Mouse (Mus musculus): Measurements from ENCODE around the gene Pappa2.

DNA sequence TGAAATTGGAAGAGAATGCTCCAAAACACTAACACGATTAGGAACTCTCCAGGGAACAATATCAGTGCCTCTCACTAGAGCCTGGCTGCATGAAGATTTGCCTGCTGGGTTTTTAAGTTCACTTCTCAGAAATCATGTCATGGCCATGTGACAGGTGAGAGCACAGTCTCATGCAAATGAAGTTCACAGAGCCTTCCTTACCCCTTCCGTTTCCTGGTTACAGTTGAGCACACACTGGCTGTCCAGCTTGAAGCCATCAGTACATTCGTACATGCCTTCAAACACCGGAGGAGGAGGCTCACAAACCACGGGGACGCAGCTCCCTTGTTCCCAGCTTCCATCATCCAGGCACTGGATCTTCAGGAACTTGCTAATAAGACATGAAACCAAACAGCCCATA lies 215.6 kb downstream of the Pappa2 start:
- no peak for TF ChIP-seq CTCF (IDR thresholded peaks at IDR 0.05; ENCODE audit: low read depth, low read length)
- TF ChIP-seq POLR2A (IDR thresholded peaks at IDR 0.05; ENCODE audit: insufficient read depth, low read length), result no peak
